Mouse (Mus musculus): ENCODE measurements around the gene Fga. TPM values are rescaled to one million over a fixed set of nuclear protein-coding genes. Genes with fewer than 3 reads are reported as not detected.

Fga gene
- polyA plus RNA-seq, 2 experiments = 203 to 506 TPM

DNA sequence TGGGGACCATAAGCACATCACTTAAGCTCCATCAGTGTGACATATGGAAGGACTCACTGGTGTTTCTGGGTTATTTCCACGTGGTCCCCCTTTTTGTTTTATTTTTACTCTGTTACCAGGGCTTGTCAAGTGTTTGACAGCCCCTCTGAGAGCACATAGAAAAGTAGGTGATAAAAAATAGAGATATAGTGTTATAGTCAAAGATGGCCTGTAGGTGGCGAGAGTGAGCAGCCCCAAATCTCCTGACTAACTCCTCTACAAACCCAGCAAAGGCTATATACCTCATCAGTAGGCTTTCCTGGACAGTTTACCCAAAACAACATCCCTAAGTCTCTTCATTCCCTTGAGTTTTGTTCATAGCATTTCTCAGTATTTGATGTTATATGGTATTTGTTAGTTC lies 23.7 kb upstream of the Fga start:
- H3K27me3 ChIP-seq (ENCODE audit: control insufficient read depth, insufficient read depth, low read length) = no peaks in the 10 kb centered on the region
- H3K4me3 ChIP-seq (ENCODE audit: insufficient read depth in 1 of 2, low read depth in 2 of 2, low read length in 2 of 2) = no peak overlapping the region
- no peak overlapping the region for H3K4me2 ChIP-seq (ENCODE audit: low read depth)
- no peaks in the 10 kb centered on the region for H3K36me3 ChIP-seq (replicated peaks; ENCODE audit: control insufficient read depth, insufficient read depth, low read depth)
- DNase-seq (ENCODE audit: low read depth in 3 of 3, low spot score in 3 of 3) (no peak), ATAC-seq (ENCODE audit: insufficient read depth) (no peak)
- H3K9me3 ChIP-seq (ENCODE audit: control insufficient read depth, low read length) = no peaks in the 10 kb centered on the region
- H3K27ac ChIP-seq = no peak overlapping the region
- peak; percentile 63; the same call in 1 of the 2 replicates for TF ChIP-seq CTCF (IDR thresholded peaks at IDR 0.05; ENCODE audit: low read depth)
- no peak for TF ChIP-seq EP300 (IDR thresholded peaks at IDR 0.05; ENCODE audit: low read depth)
- no peak overlapping the region for H3K9ac ChIP-seq (replicated peaks)
- 0% methylated on average over 2 of the region's 2 CpGs for WGBS (ENCODE audit: insufficient replicate concordance)
- no peaks in the 10 kb centered on the region; a peak in 1 of 4 replicates for H3K4me1 ChIP-seq (replicated peaks; ENCODE audit: control insufficient read depth in 2 of 2, insufficient read depth in 2 of 2, low read length in 1 of 2)

GRCm38 (mm10) chr3:83003068-83003467 lies 22.8 kb upstream of the Fga start:
- Histone ChIP-seq H3K4me2 (ENCODE audit: low read depth) (no peak overlapping the region), H3K27me3 (ENCODE audit: control insufficient read depth, insufficient read depth, low read length) (no peaks in the 10 kb centered on the region), H3K9me3 (ENCODE audit: control insufficient read depth, low read length) (no peaks in the 10 kb centered on the region), H3K27ac (no peak overlapping the region), H3K36me3 (replicated peaks; ENCODE audit: control insufficient read depth, insufficient read depth, low read depth) (no peaks in the 10 kb centered on the region), H3K9ac (replicated peaks) (no peak overlapping the region), H3K4me1 (replicated peaks; ENCODE audit: control insufficient read depth in 2 of 2, insufficient read depth in 2 of 2, low read length in 1 of 2) (no peaks in the 10 kb centered on the region; a peak in 1 of 4 replicates), H3K4me3 (ENCODE audit: insufficient read depth in 1 of 2, low read depth in 2 of 2, low read length in 2 of 2) (no peak overlapping the region)
- 65% methylated on average over 8 of the region's 8 CpGs for WGBS (ENCODE audit: insufficient replicate concordance)
- DNase-seq (ENCODE audit: low read depth in 3 of 3, low spot score in 3 of 3) = no peak
- TF ChIP-seq EP300 (IDR thresholded peaks at IDR 0.05; ENCODE audit: low read depth) (no peak), CTCF (IDR thresholded peaks at IDR 0.05; ENCODE audit: low read depth) (no peak)
- no peak for ATAC-seq (ENCODE audit: insufficient read depth)

DNA sequence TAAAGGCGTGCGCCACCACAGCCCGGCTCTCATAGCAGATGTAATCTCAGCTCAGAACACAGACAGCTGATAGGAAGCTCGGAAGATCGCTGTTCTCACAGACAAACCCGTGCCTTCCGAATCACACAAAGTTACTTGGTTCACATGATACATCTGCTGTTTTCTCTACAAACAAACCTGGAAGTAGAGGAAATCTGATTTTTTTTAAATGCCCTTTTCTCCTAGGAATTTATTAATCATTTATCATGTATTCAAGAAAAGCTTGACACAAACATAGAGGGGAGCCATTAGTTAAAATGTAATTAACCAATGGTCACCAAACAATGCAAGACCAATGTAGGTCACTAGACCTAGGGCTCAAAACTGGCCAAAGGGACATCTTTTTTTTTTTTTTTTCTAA lies 21.1 kb upstream of the Fga start:
- H3K4me3 ChIP-seq (ENCODE audit: insufficient read depth in 1 of 2, low read depth in 2 of 2, low read length in 2 of 2) = no peak overlapping the region
- WGBS (ENCODE audit: insufficient replicate concordance) = 70% methylated on average over 7 of the region's 7 CpGs
- H3K27ac ChIP-seq = no peak overlapping the region
- no peaks in the 10 kb centered on the region for H3K9me3 ChIP-seq (ENCODE audit: control insufficient read depth, low read length)
- TF ChIP-seq EP300 (IDR thresholded peaks at IDR 0.05; ENCODE audit: low read depth) (no peak), CTCF (IDR thresholded peaks at IDR 0.05; ENCODE audit: low read depth) (no peak)
- no peak overlapping the region for H3K9ac ChIP-seq (replicated peaks)
- no peaks in the 10 kb centered on the region for H3K27me3 ChIP-seq (ENCODE audit: control insufficient read depth, insufficient read depth, low read length)
- DNase-seq (ENCODE audit: low read depth in 3 of 3, low spot score in 3 of 3) = no peak
- no peaks in the 10 kb centered on the region for H3K36me3 ChIP-seq (replicated peaks; ENCODE audit: control insufficient read depth, insufficient read depth, low read depth)
- H3K4me1 ChIP-seq (replicated peaks; ENCODE audit: control insufficient read depth in 2 of 2, insufficient read depth in 2 of 2, low read length in 1 of 2) = no peaks in the 10 kb centered on the region; a peak in 1 of 4 replicates
- ATAC-seq (ENCODE audit: insufficient read depth) = no peak
- no peak overlapping the region for H3K4me2 ChIP-seq (ENCODE audit: low read depth)

DNA sequence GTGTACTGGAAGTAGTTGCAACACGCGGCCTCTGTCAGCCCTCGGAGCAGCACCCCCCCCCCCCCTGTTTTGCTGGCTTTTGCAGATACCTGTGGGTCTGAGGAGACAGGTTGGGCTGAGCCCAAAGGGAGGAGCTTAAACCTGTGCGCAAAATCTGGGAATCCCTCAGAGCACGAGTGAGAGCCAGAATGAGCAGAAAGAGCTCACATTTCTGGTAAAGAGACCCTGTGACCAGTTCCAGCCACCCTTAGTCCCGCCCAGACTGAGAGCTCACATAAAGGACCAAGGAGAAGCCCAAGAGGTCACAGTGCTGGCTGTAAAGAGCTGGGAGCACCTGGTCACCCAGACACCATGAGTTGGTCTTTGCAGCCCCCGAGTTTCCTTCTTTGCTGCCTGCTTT lies 18.3 kb upstream of the Fga start, which contains the start of gene Fgg:
TSS of gene Fgg (plus strand) at position 168 of the 400 bp plus-strand sequence.
- H3K4me1 ChIP-seq (replicated peaks; ENCODE audit: control insufficient read depth in 2 of 2, insufficient read depth in 2 of 2, low read length in 1 of 2) = no peaks in the 10 kb centered on the region; a peak in 1 of 4 replicates
- DNase-seq (ENCODE audit: low read depth in 3 of 3, low spot score in 3 of 3) (no peak), ATAC-seq (ENCODE audit: insufficient read depth) (peak; percentile 73)
- 40% methylated on average over 7 of the region's 7 CpGs for WGBS (ENCODE audit: insufficient replicate concordance)
- no peaks in the 10 kb centered on the region for H3K9me3 ChIP-seq (ENCODE audit: control insufficient read depth, low read length)
- peak within 1 kb of the TSS; percentile 43 to 46 for H3K4me3 ChIP-seq (ENCODE audit: insufficient read depth in 1 of 2, low read depth in 2 of 2, low read length in 2 of 2)
- no peaks in the 10 kb centered on the region for H3K27me3 ChIP-seq (ENCODE audit: control insufficient read depth, insufficient read depth, low read length)
- H3K36me3 ChIP-seq (replicated peaks; ENCODE audit: control insufficient read depth, insufficient read depth, low read depth) = no peaks in the 10 kb centered on the region
- no peak within 1 kb of the TSS for H3K27ac ChIP-seq
- peak within 1 kb of the TSS; percentile 3; the same call in 1 of the 2 replicates for H3K9ac ChIP-seq (replicated peaks)
- H3K4me2 ChIP-seq (ENCODE audit: low read depth) = peak within 1 kb of the TSS; percentile 44
- no peak for TF ChIP-seq EP300 (IDR thresholded peaks at IDR 0.05; ENCODE audit: low read depth)
- no peak for TF ChIP-seq CTCF (IDR thresholded peaks at IDR 0.05; ENCODE audit: low read depth)

DNA sequence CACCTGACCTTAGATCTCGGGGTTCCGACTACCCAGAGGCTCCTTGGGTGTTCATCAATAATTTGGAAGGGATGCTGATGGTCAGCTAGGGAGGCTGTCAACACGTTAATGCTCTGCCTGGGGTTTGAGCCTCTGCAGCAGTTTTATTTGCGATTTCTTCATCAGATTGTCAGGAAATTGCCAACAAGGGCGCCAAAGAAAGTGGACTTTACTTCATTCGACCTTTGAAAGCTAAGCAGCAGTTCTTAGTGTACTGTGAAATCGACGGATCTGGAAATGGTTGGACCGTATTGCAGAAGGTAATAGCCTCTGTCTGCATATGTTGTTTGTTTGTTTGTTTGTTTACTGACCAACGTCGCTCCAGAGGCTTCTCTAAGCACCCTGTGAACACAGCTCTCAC lies 15.6 kb upstream of the Fga start:
- Histone ChIP-seq H3K4me3 (ENCODE audit: insufficient read depth in 1 of 2, low read depth in 2 of 2, low read length in 2 of 2) (peak overlapping the region; percentile 13 to 37; a peak in 3 of 4 replicates), H3K27ac (no peak overlapping the region), H3K9ac (replicated peaks) (no peak overlapping the region), H3K4me1 (replicated peaks; ENCODE audit: control insufficient read depth in 2 of 2, insufficient read depth in 2 of 2, low read length in 1 of 2) (0 out of 4 replicates have a peak, but pooled peaks cover 0 to 2% of the 10 kb centered on the region in 2 experiments), H3K4me2 (ENCODE audit: low read depth) (peak overlapping the region; percentile 44), H3K36me3 (replicated peaks; ENCODE audit: control insufficient read depth, insufficient read depth, low read depth) (no peaks in the 10 kb centered on the region), H3K27me3 (ENCODE audit: control insufficient read depth, insufficient read depth, low read length) (no peaks in the 10 kb centered on the region), H3K9me3 (ENCODE audit: control insufficient read depth, low read length) (no peaks in the 10 kb centered on the region)
- ATAC-seq (ENCODE audit: insufficient read depth) (no peak), DNase-seq (ENCODE audit: low read depth in 3 of 3, low spot score in 3 of 3) (no peak)
- TF ChIP-seq CTCF (IDR thresholded peaks at IDR 0.05; ENCODE audit: low read depth) (no peak), EP300 (IDR thresholded peaks at IDR 0.05; ENCODE audit: low read depth) (no peak)
- WGBS (ENCODE audit: insufficient replicate concordance) = 45% methylated on average over 11 of the region's 11 CpGs

Measured in liver, embryonic 14.5 days (tissue).